Mouse (Mus musculus) gastrocnemius, adult 18-20 months (tissue): ENCODE results near the gene Gm29289. TPM values are rescaled to one million over a fixed set of nuclear protein-coding genes. Genes with fewer than 3 reads are reported as not detected.
"Not testable (repeated sequence)": the region's sequence is repeated elsewhere in the genome, so short reads cannot be mapped to it uniquely, and the experiment has no call there.

Experiments
- DNase-seq: peaks from one replicate; pipeline ENCODE4 v3.0.0; 2021; ENCODE audit warnings: low spot score
- long read RNA-seq, 2 experiments: library from polyadenylated mRNA; stranded (forward); transcript quantifications; one replicate each; pipeline ENCODE4 v2.0.0; 2021
- total RNA-seq, 2 experiments: library from RNA; stranded (reverse); gene quantifications; 2 replicates each; pipeline ENCODE4 v1.2.3; 2021

Gm29289 gene
- not detected for total RNA-seq
- long read RNA-seq, experiment 1: 0 reads
- long read RNA-seq, experiment 2: 0 reads

- DNase-seq: not testable (repeated sequence)
These were observed at the start of gene Gm29289 for GRCm38 (mm10) chrY:2932282-2932681. Gm29289 (plus strand) TSS chrY:2932582.

- DNase-seq: not testable (repeated sequence)
These were observed 31.7 kb upstream of the Gm29289 start, which contains the start of gene Gm10352 for GRCm38 (mm10) chrY:2900689-2901088. Gm10352 (plus strand) TSS chrY:2900989.

Other genes starting within 250 kb of the Gm29289 start
- not detected for gene H2al2b, start 211.9 kb upstream of the Gm29289 start, total RNA-seq
- not detected for gene Gm4064, start 136.4 kb upstream of the Gm29289 start, total RNA-seq
- not detected for gene Rbmy, start 101.9 kb upstream of the Gm29289 start, total RNA-seq
- gene Gm10256, start 101.9 kb upstream of the Gm29289 start, total RNA-seq: not detected
- gene Gm10352, start 31.6 kb upstream of the Gm29289 start, total RNA-seq: not detected